Mouse (Mus musculus) megakaryocyte, embryonic 14.5 days (primary cell): ENCODE measurements around the gene Cyp2d11.

Source experiments
- FLI1 ChIP-seq: IDR thresholded peaks from 2 replicates; pipeline ENCODE4 v1.6.1; 2012; ENCODE audit warnings: low read length, inconsistent platforms, mixed read lengths
- GATA1 ChIP-seq: IDR thresholded peaks from 3 replicates; pipeline ENCODE4 v1.6.1; 2012; ENCODE audit warnings: mixed read lengths, low read length, inconsistent platforms, borderline replicate concordance

GRCm38 (mm10) chr15:82353078-82353744 lies 40.6 kb downstream of the Cyp2d11 start:
- no peak for TF ChIP-seq FLI1
- no peak for TF ChIP-seq GATA1
